Mouse (Mus musculus) T-helper 17 cell (primary cell): ENCODE data around the gene Id1.

Source experiments
- in situ Hi-C, 2 experiments: fragments of 300-600 bp; cut with MboI, MseI; formaldehyde crosslinking; loops; 1 replicate in 1 of 2; 2 replicates in 1 of 2; pipeline ENCODE4 v1.15.1; 2025; ENCODE audit warnings: high pct_unique_total_duplicates in 2 of 2

Id1 gene

GRCm38 (mm10) chr2:152718076-152718475 is 18.0 kb upstream of the Id1 start:
- in situ Hi-C loops, result no loop called here

GRCm38 (mm10) chr2:152723651-152724331 is 12.3 kb upstream of the Id1 start:
- in situ Hi-C loops, result no loop called here

GRCm38 (mm10) chr2:152724332-152724723 is 11.7 kb upstream of the Id1 start:
- in situ Hi-C loops, result no loop called here

- in situ Hi-C loops, result no loop called here
Measured at GRCm38 (mm10) chr2:152725178-152725750, 10.8 kb upstream of the Id1 start.

GRCm38 (mm10) chr2:152726213-152726612 is 9.8 kb upstream of the Id1 start:
- in situ Hi-C loops, result no loop called here

- in situ Hi-C loops, result no loop called here
Measured at GRCm38 (mm10) chr2:152726751-152727335, 9.2 kb upstream of the Id1 start.

- in situ Hi-C loops, result no loop called here
Measured at GRCm38 (mm10) chr2:152727795-152728510, 8.1 kb upstream of the Id1 start.

GRCm38 (mm10) chr2:152728594-152728993 is 7.5 kb upstream of the Id1 start:
- in situ Hi-C loops, result no loop called here

GRCm38 (mm10) chr2:152729013-152729635 is 6.9 kb upstream of the Id1 start:
- in situ Hi-C loops, result no loop called here

- in situ Hi-C loops, result no loop called here
Measured at GRCm38 (mm10) chr2:152729636-152730020, 6.4 kb upstream of the Id1 start.

- in situ Hi-C loops, result no loop called here
Measured at GRCm38 (mm10) chr2:152733201-152733600, 2.9 kb upstream of the Id1 start.

- in situ Hi-C loops, result no loop called here
Measured at GRCm38 (mm10) chr2:152734501-152734900, 1.6 kb upstream of the Id1 start.

GRCm38 (mm10) chr2:152734984-152735383 is 1.1 kb upstream of the Id1 start:
- in situ Hi-C loops, result no loop called here

- in situ Hi-C loops, result no loop called here
Measured at GRCm38 (mm10) chr2:152736748-152737147, 697 bp downstream of the Id1 start.

GRCm38 (mm10) chr2:152737306-152738221 is 1.5 kb downstream of the Id1 start:
- in situ Hi-C loops, result no loop called here

GRCm38 (mm10) chr2:152738341-152738740 is 2.3 kb downstream of the Id1 start:
- in situ Hi-C loops, result no loop called here

GRCm38 (mm10) chr2:152739031-152739841 is 3.2 kb downstream of the Id1 start:
- in situ Hi-C loops, result no loop called here

- in situ Hi-C loops, result no loop called here
Measured at GRCm38 (mm10) chr2:152739842-152740260, 3.8 kb downstream of the Id1 start.

- in situ Hi-C loops, result no loop called here
Measured at GRCm38 (mm10) chr2:152740490-152740889, 4.4 kb downstream of the Id1 start.
